15 mouse cellular contexts compared by ENCODE assay signal in the genomic region with DNA sequence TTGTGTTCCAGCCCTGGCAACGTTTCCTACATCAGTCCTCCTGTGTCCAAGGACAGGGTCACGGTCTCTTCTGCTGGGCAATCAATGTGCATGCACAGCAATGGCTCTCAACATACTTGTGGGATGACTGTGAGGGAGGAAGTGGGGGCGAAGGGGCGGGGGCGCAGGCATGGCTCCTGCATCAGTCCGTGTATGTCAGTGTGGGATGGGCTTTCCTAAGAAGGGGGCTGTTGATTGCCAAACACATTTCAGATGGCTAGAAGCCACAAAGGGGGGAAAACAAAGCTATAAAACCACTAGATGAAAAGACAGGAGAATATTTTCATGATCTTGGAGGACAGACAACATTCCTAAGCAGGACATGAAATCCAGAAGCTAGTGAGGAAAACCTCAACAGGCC.
DNase-seq lines count a peak whose midpoint lies in the region; ATAC-seq lines count a peak whose summit lies in the region.
"Had no signal": no experiment of that assay in that cellular context is flagged by ENCODE, and none has a peak within 500 bp of the region (broad histone marks: within the 10 kb centered on the region; RNA-seq: fewer than 3 reads in every experiment).

No protein-coding gene starts in this region.

- H3K27ac ChIP-seq in limb, embryonic 12.5 days, result peak overlapping the region; percentile 62; the same call in 1 of the 2 replicates
- H3K27ac ChIP-seq: forebrain, embryonic 15.5 days; liver, embryonic 14.5 days had no signal

- no peaks in the 10 kb centered on the region for H3K36me3 ChIP-seq in limb, embryonic 12.5 days
- H3K36me3 ChIP-seq: forebrain, embryonic 15.5 days; G1E had no signal

- 72% methylated on average over 6 of the region's 6 CpGs for WGBS in limb, embryonic 12.5 days

- peak; percentile 22 for DNase-seq in gastrocnemius, adult 18-20 months (ENCODE audit: low spot score)
- no peak for DNase-seq in gastrocnemius, postnatal 4 days (ENCODE audit: low spot score in 2 of 2)
- peak; percentile 57 for DNase-seq in 3134 (ENCODE audit: extremely low read depth, insufficient read length, low spot score)
- DNase-seq in adrenal gland, adult 8-10 months, result peak; percentile 17
- no peak for DNase-seq in ovary, postnatal 14 days (ENCODE audit: low spot score)
- no peak for DNase-seq in urinary bladder, adult 18-20 months (ENCODE audit: low spot score in 2 of 2)
- DNase-seq in retina, postnatal 1 day, result no peak
- DNase-seq: cerebellum, adult 2 months; thymus, postnatal 4 days had no signal

- ATAC-seq in limb, embryonic 12.5 days (ENCODE audit: insufficient number of reproducible peaks, insufficient read depth, low FRiP score, low TSS enrichment, low read depth), result no peak
- ATAC-seq: forebrain, embryonic 15.5 days; lung, postnatal 0 days had no signal

- no peak overlapping the region for H3K9ac ChIP-seq in limb, embryonic 12.5 days (replicated peaks)
- H3K9ac ChIP-seq: forebrain, embryonic 15.5 days; liver, embryonic 14.5 days had no signal

- no peak overlapping the region for H3K4me3 ChIP-seq in limb, embryonic 12.5 days (replicated peaks)
- H3K4me3 ChIP-seq: forebrain, embryonic 15.5 days; megakaryocyte, embryonic 14.5 days had no signal

- H3K4me2 ChIP-seq in limb, embryonic 12.5 days, result no peak overlapping the region
- H3K4me2 ChIP-seq: forebrain, embryonic 15.5 days had no signal

- no peaks in the 10 kb centered on the region for H3K27me3 ChIP-seq in limb, embryonic 12.5 days
- H3K27me3 ChIP-seq: forebrain, embryonic 15.5 days; megakaryocyte, embryonic 14.5 days had no signal

- H3K4me1 ChIP-seq in limb, embryonic 12.5 days (replicated peaks), result peaks cover 6% of the 10 kb centered on the region; the same call in 1 of the 2 replicates
- H3K4me1 ChIP-seq: forebrain, embryonic 15.5 days; megakaryocyte, embryonic 14.5 days had no signal

- peaks cover 7% of the 10 kb centered on the region; the same call in 1 of the 2 replicates for H3K9me3 ChIP-seq in limb, embryonic 12.5 days
- H3K9me3 ChIP-seq: forebrain, embryonic 15.5 days had no signal

Comparison
In these comparisons a context has a peak if more than half of its experiments do, and no peak if none do; other contexts are left out.
1. DNase-seq: peak in gastrocnemius, adult 18-20 months (single experiment), 3134 (single experiment) and adrenal gland, adult 8-10 months (single experiment); none in gastrocnemius, postnatal 4 days (0 of 2), ovary, postnatal 14 days (single experiment), urinary bladder, adult 18-20 months (0 of 2) and retina, postnatal 1 day (single experiment).